Mouse (Mus musculus) liver, embryonic 15.5 days (tissue): ENCODE data around the gene Psmg3. TPM values are rescaled to one million over a fixed set of nuclear protein-coding genes. Genes with fewer than 3 reads are reported as not detected.

Experiments used
- polyA plus RNA-seq: library from polyadenylated mRNA; unstranded; fragments of >200 nt; fragmentation: Nextera tagmentation; extraction: Ambion mirVana; gene quantifications from 2 replicates; pipeline ENCODE4 v1.2.1, GENCODE M21; 2015

The Psmg3 gene
- polyA plus RNA-seq, 1 experiment from 2014 or later = 41.4 TPM

Other genes with a start within 250 kb of the Psmg3 start
- 12.1 and 12.3 TPM in 2 replicates for gene Micall2, start 90.5 kb downstream of the Psmg3 start, polyA plus RNA-seq
- gene Ints1, start 51.2 kb downstream of the Psmg3 start, polyA plus RNA-seq = 11.8 and 12.5 TPM in 2 replicates
- gene Mafk, start 35.4 kb downstream of the Psmg3 start, polyA plus RNA-seq = 44.5 and 50.0 TPM in 2 replicates
- gene Tmem184a, start 7.0 kb downstream of the Psmg3 start, polyA plus RNA-seq = 0.68 and 1.2 TPM in 2 replicates
- not detected in 2 replicates for gene Gm26938, start 478 bp downstream of the Psmg3 start, polyA plus RNA-seq
- 0.02 TPM in 2 replicates for gene Elfn1, start 81.1 kb upstream of the Psmg3 start, polyA plus RNA-seq